Mouse (Mus musculus) left cerebral cortex, postnatal 14 days (tissue): ENCODE data around the gene Tef. TPM values are rescaled to one million over a fixed set of nuclear protein-coding genes. Genes with fewer than 3 reads are reported as not detected.

ENCODE experiments used
- DNase-seq, 2 experiments: peaks; one replicate each; pipeline ENCODE4 v3.0.0; 2021 to 2022; ENCODE audit warnings: low spot score in 2 of 2, mixed read lengths in 1 of 2
- intact Hi-C: fragments of 180-260 bp; cut with DNase I; formaldehyde crosslinking; loops from one replicate; pipeline ENCODE4 v1.15.1; 2025
- total RNA-seq, 2 experiments: library from RNA; stranded (reverse); gene quantifications; 2 replicates each; pipeline ENCODE4 v1.2.3; 2021

Gene Tef
- total RNA-seq, 2 experiments from 2014 or later, result 188 to 210 TPM

DNA sequence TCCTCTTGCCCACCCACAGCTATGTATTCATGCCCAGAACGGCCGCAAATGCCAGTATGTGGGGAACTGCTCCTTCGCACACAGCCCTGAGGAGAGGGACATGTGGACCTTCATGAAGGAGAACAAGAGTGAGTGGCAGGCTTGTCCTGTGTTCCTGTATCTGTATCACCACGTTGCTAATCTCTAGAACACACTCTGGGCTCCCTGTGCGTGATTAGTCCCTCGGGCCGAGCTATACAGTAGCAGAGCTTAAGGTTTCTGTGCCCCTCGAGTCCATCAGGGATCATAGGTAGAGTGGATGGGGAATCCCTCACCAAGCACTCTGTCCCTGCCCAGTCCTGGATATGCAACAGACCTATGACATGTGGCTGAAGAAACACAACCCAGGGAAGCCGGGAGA lies 9.8 kb upstream of the Tef start:
- intact Hi-C loops, result no loop called here
- no peak for DNase-seq

DNA sequence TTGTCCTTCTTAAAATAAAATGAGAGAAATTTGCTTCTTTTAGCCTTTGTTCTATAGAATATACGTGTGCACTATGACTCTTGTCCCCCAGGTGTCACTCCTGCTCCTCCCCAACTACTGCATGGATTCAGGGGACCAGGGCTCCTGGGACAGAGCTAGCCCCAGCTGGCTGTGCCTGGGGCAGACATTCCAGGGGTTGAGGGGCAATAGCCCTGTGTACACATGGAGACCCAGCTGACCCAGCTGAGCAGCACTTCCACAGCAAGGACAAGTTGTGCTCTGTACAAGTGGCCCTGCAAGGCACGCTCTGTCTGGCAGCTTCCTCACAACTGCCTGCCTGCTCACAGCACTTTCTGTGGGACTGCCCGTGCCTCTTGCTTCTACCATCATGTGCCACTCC lies 6.0 kb upstream of the Tef start:
- intact Hi-C loops, result no loop called here

DNA sequence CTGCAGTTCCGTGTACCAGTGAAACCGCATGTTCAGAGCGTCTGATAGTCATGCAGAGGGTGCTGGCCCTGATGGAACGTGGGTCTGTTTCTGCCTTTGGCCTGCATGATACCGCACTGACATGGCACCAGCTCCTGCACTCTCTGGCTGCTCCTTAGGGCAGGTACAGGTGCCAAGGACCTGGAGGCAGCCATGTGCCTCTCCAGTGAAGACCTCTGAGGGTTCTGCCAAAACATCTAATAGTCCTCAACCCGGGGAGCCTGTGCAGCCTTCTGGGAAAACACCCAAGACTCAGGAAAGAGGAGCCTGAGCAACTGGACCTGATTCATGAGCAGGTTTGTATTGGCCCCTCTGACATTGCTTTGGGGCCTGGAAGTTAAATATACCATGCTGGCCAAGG lies 4.4 kb upstream of the Tef start:
- intact Hi-C loops, result no loop called here
- DNase-seq, result no peak

More for the DNA sequence above, 6.0 kb upstream of the Tef start:
- peak in 1 of 2 experiments; percentile 43 for DNase-seq

DNA sequence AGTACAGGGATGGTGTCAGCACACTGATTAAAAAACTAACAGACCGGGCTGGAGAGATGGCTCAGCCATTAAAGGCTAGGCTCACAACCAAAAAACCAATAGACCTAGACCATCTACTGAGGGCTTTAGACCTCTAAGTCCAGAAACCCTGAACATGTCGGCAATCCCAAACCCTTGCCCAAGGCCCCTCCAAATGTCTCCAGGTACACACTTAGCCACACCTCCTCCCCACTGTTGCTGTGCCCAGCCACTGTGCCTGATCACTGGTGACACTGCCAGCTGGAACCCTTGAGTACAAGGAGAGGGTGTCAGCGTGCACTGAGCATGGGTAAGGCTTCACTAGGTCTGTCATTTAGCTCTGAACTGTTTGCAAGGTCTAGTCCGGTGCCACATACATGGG lies 3.8 kb upstream of the Tef start:
- DNase-seq, result no peak
- intact Hi-C loops, result no loop called here

DNA sequence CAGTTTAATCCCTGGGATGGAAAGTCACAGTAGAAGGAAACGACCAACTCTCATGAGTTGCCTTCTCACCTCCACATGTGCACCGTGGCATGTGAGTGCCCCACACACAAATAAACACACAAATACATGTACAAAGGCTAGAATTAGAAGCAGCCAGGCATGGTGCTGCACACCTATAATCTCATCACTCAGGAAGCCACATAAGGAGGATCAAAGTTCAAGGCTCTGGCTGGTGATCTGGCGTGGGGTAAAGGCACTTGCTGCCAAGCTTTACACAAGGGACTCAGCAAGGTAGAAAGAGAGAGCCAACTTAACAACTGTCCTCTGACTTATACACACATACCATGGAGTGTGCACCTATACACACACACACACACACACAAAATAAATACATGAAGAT lies 1.8 kb upstream of the Tef start:
- DNase-seq, result no peak
- intact Hi-C loops, result loop anchor here (5.0 kb wide), 1 partner anchor 53 kb away; the partner anchor contains the start of genes Rangap1 and Zc3h7b

DNA sequence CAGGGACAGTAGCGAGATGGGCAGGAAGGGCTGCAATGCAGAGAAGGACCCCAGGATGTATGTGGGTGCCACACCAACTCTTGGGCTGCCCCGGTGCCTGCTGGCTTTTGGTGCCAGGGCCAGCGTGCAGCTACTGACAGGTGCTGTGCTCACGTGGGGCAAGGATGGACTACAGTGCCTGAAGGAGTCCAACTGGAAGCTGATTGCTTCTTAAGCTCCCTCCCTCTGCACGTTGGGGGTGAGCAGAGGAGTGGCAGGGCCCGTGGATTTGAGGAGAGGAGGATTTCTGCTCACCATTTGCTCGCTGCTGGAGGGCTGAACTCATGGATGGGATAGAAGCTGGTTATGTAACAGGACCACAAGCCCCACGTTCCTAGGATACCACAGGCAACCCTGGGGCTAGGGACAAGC lies 725 bp downstream of the Tef start:
- peak; percentile 62 to 89 for DNase-seq
- intact Hi-C loops, result loop anchor here (5.0 kb wide), 1 partner anchor 56 kb away; the partner anchor contains the start of genes Rangap1 and Zc3h7b

DNA sequence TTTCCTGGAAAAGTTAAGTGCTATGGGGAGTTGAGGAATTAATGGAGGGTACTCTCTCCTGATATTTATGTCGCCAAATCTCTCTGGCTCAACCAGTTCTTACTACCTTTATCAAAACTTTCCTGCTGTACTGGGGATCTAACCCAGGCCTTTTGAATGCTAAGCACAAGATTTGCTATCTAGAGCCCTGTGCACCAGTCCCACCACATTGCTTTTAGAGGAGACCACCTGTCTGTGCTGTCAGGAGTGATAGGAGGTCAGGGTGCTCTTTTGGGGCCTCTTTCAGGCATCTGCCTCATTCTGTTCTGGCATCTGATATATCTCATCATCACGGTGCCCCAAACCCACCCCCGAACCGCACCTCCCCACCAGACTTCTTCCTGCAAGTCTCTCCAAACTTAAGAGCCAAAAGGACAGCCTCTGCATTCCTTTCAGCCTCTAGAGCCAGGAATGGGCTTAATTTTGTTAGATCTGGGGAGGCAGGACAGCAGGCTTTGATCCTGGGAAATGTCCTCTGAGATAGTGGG lies 1.3 kb downstream of the Tef start:
- intact Hi-C loops, result loop anchor here (5.0 kb wide), 1 partner anchor 56 kb away; the partner anchor contains the start of genes Rangap1 and Zc3h7b
- no peak for DNase-seq

DNA sequence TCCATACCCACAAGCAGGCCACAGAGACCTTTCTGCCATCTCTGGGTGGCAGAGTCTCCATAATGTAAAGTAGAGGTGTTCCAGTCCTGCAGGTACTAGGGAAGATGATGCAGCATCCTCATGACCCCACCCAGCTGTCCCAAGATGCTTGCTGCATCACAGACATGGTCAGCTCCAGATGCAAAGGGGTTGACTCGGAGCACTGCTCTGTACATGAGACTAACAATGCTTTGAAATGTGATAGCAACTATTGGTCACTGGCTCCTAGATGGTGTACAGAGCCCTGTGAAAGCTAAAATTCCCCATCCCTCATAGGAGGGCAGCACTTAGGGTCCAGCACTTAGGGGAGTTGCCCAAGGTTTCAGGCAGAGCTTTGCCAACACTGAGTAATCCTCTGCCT lies 2.0 kb downstream of the Tef start:
- DNase-seq, result no peak
- intact Hi-C loops, result loop anchor here (5.0 kb wide), 1 partner anchor 57 kb away; the partner anchor contains the start of genes Rangap1 and Zc3h7b

DNA sequence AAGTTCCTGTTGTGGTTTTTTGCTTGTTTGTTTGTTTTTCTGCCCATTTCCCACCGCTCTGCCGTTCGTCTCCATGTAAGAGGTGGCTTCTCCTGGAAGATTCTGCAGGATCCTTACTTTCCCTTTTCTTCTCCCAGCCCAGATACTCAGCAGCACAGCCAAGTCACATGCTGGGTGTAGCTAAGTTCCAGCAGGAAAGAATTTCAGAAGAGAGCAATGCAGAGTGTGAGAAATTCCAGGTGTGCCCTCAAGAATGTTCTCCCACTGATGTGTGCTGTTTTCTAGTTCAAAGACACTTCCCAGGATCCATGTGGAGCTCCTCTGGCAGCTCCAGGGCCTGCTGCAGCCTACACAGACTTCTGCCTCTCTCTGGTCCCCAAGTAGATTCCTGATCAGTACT lies 2.7 kb downstream of the Tef start:
- no peak for DNase-seq
- intact Hi-C loops, result loop anchor here (5.0 kb wide), 1 partner anchor 58 kb away; the partner anchor contains the start of genes Rangap1 and Zc3h7b

DNA sequence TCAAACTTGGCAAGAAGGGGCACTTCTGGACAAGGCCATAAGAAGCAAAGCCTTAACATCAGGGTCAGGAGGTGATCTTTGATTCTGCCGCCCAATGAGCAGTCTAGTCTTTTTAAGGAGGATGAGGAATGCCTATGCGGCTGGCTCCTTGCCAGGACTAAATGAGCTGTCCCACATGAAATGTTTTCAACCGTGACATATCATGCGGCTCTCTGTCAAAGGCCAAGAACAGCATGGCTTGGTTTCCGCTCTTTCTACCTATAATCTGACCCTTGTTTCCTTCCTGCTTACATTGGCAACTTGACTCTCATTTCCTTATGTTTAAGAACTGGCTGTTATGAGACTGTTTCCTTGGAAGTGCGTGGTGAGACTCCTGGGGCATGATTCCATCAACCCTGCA lies 3.4 kb downstream of the Tef start:
- intact Hi-C loops, result no loop called here
- DNase-seq, result no peak

DNA sequence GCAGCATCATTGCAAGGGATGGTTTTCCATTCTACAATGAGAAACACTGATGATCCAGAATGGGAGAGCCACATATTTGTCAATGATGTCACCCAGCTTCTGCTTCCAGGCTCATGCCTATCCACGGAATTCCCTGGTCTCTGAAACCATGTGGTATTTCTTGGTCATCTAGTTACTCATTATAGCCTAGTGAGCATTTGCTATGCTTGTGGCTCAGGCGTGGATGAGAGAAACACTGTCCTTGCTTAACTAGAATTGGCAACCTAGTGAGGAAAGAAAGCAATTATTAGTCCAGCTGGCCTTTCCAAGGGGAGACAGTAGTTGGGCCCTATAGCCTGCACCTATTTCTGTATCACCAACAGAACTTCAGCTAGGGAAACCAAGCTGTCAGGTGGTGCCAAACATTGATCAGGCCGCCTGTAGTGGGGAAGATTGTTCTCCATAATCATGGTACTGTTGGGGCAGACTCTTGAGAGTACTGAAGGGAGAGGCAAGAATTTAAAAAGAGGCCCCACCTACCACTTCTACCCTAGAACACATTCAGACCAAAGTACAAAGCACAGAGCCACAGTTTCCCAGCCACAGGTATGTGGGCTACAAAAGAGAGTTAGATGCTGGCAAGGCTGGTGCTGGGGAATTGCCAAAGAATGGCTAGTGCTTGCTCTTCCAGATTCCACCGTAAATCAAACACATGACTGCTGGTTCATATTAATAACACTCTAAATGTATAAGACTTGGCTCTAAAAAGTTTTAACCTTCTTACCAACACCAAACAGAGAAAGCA lies 4.6 kb downstream of the Tef start:
- DNase-seq, result no peak
- intact Hi-C loops, result no loop called here

DNA sequence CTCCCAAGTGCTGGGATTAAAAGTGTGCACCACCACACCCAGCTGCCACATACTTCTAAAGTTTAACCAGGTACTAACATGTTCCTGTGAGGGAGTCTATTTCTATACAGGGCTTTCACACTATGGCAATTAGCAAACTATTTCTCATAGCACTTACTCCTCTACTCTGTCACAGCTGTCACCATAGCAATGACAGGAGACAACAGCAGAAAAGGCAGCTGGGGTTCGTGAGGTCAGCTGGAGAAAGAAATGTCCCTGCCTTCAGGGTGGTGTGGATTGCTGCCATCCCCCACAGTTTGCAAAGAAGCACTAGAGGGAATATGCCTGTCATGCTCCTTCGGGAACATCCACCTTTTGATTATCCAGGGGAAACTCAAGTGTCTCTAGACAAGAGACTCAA lies 6.6 kb downstream of the Tef start:
- DNase-seq, result no peak
- intact Hi-C loops, result no loop called here

DNA sequence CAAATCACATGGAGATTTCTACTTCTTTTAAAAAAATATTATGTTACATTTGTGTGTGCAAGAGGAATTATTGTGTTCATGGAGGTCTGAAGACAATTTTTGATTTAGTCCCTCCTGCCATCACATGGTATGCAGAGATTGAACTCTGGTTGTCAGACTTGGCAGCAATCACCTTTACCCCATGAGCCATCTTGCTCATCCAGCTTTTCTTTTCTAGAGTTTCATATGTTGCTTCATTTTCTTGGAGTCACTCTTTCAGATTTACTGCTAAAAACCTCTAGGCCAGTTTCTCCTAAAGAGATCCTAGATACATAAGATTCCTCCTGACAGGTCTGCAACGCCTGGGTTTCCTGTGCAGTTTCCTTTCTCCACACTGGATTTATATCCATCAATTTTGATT lies 7.3 kb downstream of the Tef start:
- no peak for DNase-seq
- intact Hi-C loops, result no loop called here

DNA sequence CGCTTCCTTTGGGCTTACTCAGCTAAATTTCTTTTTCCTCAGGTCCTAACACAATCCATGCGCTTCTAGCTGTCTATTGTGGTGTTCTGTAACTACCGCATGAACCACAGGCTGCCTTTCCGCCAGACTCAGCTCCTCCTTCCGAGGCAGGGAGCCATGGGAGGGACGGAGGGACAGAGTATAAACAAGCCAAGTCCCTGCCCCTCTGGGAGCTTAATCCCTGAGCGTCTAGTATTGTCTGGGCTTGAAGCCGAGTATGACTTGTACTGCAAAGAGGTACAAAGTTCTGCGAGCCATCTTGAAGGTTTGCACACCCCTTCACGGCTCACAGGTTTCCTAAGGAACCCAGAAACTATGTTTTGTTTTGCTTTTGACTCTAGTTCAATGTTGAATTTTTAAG lies 7.9 kb downstream of the Tef start:
- DNase-seq, result peak; percentile 71 to 92
- intact Hi-C loops, result loop anchor here (5.0 kb wide), 1 partner anchor 113 kb away; the partner anchor contains the start of gene Chadl

DNA sequence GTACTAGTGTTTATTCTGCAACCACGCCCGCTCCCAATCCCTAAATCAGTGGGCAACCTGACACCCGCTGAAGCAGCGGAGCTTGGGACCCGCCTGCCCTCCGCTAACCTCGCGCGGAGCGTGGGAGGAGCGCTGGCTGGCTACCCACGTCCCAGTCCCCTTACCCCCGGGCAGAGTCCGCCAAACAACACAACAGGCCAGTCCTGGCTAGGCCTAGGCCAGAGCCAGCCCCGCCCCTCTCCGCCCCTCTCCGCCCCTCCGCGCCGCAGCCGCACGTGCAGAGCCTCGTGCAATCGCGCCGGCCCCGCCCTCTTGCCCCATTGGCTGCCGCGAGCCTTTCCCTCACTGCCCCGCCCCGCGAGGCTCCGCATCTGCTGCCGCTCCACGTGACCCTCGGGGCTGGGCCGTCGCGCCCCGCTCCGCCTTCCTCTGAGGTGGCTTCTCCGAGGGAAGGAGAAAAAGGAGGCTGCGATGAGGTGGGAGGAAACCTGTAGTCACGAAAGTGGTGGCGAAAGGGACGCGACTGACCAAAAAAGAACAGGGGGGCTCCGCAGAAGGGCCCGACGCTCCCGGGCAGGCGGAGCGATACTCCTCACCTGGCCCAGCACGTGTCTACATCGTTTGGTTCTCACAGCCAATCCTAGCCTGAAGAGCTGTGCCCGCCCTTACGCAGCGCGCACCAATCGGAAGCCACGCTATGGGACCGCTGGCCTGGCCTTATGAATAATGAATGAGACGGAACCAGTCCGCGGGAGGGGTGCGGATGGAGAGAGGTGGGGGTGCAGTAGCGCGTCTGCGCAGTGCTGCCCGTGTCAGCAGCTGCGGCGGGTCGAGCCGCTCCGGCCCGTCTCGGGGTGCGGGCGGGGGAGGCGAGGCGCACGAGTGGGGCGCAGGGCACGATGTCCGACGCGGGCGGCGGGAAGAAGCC lies 8.7 kb downstream of the Tef start:
- intact Hi-C loops, result loop anchor here (5.0 kb wide), 1 partner anchor 114 kb away; the partner anchor contains the start of gene Chadl

DNA sequence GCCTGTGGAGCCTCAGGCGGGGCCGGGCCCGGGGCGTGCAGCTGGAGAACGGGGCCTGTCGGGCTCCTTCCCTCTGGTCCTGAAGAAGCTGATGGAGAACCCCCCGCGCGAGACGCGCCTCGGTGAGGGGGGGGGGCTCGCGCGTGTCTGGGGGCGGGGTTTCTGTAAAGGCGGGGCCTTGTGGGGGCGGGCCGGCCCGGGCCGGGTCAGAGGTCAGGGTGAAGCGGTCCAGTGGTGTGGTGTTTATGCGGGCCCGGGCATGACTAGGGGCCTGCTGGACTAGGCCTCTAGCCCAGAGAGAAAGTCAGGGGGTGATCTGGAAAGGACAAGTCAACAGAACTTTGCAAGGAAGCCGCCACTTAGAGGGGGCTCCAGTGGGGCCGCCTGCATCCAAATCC lies 9.4 kb downstream of the Tef start:
- intact Hi-C loops, result loop anchor here (5.0 kb wide), 1 partner anchor 114 kb away; the partner anchor contains the start of gene Chadl
- DNase-seq, result no peak

More for the DNA sequence above, 8.7 kb downstream of the Tef start:
- DNase-seq, result peak; percentile 98 to 99

DNA sequence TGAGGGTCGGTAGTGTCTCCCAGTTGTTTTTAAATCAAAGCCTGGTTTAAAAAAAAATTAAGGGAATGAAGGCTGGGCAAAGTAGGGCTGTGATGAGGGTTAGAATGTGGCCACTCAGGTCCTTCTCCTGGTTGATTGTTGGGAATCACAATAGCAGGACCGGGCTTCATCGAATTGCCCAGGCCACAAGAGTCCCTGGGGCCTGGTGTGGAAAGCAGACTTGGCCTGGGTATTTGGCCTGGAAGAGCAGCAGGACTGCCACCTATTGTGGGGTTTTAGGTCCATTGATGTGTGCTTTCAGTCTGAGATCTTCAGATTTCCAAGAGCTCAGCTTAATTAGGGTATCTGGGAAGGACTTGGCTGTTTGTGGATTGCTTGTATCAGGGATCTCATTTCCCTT lies 10.1 kb downstream of the Tef start:
- intact Hi-C loops, result loop anchor here (5.0 kb wide), 1 partner anchor 115 kb away; the partner anchor contains the start of gene Chadl
- DNase-seq, result no peak

DNA sequence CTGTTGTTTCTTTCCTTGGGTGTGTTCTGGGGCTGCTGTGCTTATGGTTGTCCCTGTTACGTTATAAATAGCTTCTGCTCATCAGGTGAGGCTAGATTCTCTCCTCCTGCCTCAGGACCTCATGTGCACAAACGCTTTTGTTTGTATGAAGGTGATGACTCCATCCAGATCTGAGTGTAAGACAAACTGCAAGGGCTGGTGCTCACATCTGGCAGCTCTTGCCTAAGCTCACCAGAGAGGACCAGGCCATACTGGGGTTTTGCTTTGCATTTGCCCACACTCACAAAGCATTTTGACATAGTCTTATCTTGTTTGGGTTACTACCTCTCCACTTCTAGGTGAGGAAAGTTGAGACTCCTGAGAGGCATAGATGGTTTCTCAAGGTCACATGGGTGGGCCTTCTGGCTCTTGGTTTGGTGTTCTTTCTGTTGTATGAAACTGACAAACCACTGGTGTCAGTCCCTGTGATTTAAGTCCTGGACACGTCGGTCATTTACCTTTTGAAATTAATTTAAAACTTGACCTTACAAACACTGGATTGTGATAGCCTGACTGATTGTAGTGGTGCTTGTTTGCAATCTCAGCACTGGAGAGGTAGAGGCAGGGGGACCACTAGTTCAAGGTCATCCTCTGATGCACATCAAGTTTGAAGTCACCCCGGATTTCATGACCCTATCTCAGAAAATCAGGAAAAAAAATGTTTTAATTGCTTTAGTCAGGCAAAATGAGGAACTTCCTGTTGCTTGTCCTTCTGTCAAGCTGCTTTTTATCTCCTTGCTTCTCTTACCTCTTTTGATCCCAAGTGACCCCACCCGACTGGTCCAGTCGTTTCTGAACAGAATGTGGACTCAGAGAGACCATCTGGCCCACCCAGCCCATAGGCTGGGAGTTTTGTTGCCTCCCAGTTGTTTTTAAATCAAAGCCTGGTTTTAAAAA lies 10.7 kb downstream of the Tef start:
- no peak for DNase-seq
- intact Hi-C loops, result loop anchor here (5.0 kb wide), 1 partner anchor 116 kb away; the partner anchor contains the start of gene Chadl
